Mouse (Mus musculus): Measurements from ENCODE around the gene Sptbn2. TPM values are rescaled to one million over a fixed set of nuclear protein-coding genes. Genes with fewer than 3 reads are reported as not detected.
"Not testable (repeated sequence)": the region's sequence is repeated elsewhere in the genome, so short reads cannot be mapped to it uniquely, and the experiment has no call there.

Gene Sptbn2
- total RNA-seq, 2 experiments from 2014 or later, result 0.96 to 1.1 TPM

DNA sequence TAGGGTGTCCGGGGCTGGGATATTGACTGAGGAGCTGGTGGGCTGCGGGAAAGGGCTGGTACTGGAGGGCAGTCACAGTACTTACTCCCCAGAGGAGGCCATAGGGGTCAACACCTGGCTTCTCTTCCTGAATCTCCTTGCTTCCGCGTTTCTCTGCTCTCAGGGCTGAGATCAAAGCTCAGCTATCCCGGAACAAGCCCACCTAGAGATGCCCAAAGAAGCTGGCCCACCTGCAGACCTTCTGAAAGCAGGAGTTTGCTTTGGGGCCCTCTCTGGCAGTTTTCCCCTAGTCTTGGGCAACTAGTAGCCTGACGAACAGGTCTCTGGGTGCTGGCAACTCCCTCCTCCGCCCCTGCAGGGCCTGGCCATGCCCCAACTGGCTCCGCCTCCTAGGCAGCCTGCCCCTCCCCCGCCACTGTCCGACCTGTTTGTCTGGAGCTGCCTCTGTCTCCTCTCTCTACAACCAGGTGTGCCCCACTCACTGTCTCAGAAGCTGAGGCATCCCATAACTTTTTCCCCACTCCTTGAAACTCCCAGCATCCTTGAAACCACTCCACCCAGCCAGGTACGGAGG is 9.8 kb downstream of the Sptbn2 start:
- DNase-seq, result no peak

DNA sequence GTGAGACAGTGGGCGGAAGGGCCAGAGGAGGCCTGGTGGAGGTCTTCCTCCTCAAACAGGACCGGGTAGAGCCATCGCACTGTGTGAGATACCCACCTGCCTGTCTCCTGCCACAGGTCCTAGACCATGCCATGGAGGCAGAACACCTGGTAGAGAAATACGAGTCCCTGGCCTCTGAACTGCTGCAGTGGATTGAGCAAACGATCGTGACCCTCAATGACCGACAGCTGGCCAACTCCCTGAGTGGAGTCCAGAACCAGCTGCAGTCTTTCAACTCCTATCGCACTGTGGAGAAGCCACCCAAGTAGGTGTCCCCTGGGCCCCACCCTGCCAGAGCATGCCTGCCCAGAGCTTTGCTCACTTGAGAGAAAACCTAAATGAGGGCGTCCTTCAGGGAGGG is 18.2 kb downstream of the Sptbn2 start:
- DNase-seq, result no peak

DNA sequence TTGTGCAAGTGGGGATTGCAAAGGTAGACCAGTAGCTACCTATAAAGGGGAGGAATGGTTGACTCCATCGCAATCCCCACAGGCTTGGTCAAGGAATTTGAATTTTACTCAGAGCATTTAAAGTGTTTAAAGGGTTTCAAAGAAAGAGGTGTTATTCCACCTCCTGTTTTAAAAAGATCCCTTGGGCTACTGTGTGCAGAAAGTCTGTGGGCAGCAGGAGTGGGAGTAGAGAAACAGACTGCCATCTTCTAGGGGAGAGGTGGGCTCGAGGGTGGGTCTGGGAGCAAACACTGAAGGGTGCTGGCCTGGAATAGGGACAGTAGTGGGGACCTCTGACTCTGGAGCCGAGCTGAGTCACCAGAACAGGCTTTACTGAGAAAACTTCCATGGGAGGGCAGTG is 22.1 kb downstream of the Sptbn2 start:
- no peak for DNase-seq

DNA sequence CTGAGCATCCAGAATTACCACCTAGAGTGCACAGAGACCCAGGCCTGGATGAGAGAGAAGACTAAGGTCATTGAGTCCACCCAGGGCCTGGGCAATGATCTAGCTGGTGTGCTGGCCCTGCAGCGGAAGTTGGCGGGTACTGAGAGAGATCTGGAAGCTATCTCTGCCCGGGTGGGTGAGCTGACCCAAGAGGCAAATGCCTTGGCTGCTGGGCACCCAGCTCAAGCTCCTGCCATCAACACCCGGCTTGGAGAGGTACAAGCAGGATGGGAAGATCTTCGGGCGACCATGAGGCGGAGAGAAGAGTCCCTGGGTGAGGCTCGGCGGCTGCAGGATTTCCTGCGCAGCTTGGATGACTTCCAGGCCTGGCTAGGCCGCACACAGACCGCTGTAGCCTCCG is 26.9 kb downstream of the Sptbn2 start:
- no peak for DNase-seq

DNA sequence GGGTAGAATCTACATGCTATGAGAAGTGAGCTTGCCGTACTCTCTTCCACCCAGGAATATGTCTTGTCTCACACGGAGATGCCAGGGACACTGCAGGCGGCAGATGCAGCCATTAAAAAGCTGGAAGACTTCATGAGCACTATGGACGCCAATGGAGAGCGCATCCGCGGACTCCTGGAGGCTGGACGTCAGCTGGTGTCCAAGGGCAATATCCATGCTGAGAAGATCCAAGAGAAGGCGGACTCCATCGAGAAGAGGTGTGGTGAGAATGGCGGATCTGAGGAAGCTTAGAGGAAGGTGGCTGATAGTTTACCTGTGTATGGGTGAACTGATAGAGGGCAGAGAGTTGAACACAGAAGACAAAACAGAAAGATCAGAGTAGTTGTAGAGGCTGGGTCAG is 28.1 kb downstream of the Sptbn2 start:
- no peak for DNase-seq

DNA sequence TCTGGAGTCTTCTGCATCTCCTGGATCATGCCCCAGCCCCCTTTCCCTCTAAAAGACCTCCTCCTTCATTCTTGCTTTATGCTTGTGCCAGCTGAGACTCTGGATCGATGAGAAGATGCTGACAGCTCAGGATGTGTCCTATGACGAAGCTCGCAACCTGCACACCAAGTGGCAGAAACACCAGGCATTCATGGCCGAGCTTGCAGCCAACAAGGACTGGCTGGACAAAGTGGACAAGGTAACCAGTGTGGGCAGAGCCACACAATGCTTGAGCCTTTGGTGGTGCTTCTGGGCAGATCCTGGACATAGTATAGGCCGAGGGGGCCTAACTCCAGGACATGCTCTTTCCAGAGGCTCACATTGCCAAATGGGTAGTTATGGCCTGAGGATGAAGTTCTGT is 28.8 kb downstream of the Sptbn2 start:
- DNase-seq, result no peak

DNA sequence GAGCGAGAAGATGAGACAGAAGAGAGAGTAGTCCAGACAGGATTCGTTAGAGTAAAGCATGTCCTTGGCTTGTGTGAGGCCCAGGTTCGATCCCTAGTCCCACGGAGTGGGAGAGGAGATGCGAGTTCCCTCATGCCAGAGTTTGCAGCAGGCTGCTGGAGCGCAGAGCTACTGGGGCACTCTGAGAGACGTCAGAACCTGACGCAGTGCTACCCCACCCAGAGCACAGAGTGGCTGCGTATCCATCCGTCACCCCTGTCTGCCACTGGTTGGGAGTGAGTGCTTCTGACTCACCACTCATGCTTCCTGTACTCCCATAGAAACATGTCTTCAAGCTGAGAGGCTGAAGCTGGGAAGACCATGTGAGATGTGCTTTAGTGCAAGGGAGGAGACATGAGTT is 30.5 kb downstream of the Sptbn2 start:
- DNase-seq, result no peak

DNA sequence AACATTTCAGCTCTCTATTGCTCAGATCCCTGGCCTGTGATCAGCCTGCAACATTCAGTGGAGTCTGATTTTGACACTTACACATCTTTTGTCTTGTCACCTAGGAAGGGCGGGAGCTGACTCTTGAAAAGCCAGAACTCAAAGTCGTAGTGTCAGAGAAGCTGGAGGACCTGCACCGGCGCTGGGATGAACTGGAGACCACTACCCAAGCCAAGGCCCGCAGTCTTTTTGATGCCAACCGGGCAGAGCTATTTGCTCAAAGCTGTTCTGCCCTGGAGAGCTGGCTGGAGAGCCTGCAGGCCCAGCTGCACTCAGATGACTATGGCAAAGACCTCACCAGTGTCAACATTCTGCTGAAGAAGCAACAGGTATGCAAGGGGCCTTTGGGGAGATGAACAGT is 31.3 kb downstream of the Sptbn2 start:
- no peak for DNase-seq

DNA sequence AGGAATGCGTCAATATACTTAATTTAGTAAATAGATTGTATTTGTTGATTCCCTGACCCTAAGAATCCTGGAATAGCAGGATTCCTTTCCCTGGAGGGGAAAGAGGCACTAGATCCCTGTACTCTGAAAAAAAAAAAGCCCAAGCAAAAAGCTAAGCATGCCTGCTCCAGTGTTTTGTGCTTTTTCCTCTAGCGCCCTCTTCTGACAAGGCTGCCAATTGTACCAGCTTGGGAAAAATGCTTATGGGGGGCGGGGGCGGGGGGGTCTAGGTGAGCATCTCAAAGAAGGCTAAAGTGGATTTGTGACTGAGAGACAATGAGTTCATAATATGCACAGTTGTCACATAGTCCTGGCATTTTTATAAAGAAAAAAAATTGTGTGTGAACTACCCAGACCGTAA is 32.6 kb downstream of the Sptbn2 start:
- DNase-seq, result no peak

DNA sequence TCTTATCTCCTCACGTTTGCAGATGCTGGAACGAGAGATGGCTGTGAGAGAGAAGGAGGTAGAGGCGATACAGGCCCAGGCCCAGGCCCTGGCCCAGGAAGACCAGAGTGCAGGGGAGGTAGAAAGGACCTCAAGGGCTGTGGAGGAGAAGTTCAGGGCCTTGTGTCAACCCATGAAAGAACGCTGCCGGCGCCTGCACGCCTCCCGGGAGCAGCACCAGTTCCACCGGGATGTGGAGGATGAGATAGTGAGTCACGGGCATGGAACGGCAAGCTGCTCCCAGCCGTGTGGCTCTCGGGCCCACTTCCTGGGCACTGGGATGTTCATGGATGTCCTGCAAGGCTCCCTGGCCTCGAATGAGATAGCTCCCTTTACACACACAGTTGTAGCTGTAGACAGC is 33.1 kb downstream of the Sptbn2 start:
- DNase-seq, result no peak

DNA sequence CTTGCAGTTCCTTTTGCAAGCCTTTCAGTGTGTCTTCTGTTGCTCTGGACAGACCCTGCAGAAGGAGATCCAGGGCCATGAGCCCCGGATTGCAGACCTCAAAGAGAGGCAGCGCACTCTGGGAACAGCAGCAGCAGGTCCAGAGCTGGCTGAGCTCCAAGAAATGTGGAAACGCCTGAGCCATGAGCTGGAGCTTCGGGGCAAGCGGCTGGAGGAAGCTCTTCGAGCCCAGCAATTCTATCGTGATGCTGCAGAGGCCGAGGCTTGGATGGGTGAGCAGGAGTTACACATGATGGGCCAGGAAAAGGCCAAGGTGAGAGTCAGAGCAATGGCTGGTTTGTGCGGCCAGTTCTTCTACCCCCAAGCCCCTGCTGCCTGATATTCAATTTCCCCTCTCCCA is 34.1 kb downstream of the Sptbn2 start:
- DNase-seq, result peak; percentile 45

DNA sequence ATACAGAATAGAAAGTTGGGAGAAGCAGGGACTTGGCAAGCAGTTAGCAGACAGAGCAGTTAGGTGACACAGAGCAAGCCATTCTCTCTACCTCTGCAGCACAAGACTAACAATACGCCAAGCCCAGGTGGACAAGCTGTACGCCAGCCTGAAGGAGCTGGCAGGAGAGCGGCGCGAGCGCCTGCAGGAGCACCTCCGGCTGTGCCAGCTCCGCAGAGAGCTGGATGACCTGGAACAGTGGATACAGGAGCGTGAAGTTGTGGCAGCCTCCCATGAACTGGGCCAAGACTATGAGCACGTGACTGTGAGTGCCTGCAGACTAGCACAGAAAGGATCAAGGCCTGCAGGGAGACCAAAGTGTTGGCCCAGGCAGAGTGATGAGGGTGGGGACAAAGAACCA is 34.7 kb downstream of the Sptbn2 start:
- DNase-seq, result no peak

DNA sequence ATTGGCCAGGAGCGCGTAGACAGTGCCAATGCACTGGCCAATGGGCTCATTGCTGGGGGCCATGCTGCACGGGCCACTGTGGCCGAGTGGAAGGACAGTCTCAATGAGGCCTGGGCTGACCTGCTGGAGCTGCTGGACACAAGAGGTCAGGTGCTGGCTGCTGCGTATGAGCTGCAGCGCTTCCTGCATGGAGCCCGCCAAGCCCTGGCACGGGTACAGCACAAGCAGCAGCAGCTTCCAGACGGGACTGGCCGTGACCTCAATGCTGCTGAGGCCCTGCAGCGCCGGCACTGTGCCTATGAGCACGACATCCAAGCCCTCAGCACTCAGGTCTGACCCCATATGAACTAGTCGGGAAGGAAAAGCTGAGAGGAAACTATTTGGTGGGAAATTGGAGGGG is 35.6 kb downstream of the Sptbn2 start:
- DNase-seq, result peak; percentile 64

DNA sequence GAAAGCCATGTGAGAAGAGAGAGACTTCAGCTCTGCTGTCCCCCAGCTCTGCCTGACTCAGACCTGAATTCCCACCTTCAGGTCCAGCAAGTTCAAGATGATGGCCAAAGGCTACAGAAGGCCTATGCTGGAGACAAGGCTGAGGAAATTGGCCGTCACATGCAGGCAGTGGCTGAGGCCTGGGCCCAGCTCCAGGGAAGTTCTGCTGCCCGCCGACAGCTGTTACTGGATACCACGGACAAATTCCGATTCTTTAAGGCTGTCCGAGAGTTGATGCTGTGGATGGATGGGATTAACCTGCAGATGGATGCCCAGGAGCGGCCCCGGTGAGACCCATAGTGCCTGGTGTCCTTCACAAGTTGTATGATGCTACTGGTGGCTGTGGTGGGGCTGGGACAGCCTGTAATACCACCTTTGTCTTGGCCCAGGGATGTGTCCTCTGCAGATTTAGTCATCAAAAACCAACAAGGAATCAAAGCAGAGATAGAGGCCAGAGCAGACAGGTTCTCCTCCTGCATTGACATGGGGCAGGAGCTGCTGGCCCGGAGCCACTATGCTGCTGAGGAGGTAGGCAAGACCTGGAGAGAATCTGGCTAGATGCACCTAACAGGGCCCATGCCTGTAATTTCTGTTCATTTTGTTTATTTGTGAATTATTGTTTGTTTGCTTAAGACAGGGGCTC is 36.8 kb downstream of the Sptbn2 start:
- peak; percentile 37 for DNase-seq

DNA sequence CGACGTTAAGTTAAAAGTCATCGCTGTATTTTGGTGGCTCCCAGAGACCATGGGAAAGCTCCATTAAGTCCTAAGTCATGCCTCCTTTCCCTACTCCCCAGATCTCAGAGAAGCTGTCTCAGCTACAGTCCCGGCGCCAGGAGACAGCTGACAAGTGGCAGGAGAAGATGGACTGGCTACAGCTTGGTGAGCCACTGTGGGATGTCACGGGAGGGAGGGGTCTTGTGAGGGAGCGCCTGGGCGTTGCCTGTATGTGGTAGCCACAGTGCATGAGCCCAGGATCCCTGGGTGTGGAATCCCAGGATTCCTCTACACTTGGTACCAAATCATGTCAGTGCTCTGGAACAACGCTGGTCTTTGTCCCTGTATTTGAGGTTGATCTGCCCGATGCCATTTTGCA is 37.5 kb downstream of the Sptbn2 start:
- DNase-seq, result no peak

DNA sequence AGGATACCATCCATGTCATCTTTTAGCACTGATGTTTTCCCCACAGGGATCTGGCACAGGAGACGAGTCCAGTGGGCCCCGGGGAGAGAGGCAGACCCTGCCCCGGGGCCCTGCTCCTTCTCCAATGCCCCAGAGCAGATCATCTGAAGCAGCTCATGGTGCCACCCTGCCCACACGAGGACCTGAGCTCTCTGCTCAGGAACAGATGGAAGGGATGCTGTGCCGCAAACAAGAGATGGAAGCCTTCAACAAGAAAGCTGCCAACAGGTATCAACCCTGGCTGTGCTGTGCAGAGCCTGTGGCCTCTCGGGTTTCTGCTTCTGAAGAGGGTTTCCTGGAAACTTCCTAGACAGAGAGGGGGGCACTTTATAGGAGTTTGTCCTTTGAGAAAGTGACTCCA is 39.0 kb downstream of the Sptbn2 start:
- DNase-seq, result no peak

DNA sequence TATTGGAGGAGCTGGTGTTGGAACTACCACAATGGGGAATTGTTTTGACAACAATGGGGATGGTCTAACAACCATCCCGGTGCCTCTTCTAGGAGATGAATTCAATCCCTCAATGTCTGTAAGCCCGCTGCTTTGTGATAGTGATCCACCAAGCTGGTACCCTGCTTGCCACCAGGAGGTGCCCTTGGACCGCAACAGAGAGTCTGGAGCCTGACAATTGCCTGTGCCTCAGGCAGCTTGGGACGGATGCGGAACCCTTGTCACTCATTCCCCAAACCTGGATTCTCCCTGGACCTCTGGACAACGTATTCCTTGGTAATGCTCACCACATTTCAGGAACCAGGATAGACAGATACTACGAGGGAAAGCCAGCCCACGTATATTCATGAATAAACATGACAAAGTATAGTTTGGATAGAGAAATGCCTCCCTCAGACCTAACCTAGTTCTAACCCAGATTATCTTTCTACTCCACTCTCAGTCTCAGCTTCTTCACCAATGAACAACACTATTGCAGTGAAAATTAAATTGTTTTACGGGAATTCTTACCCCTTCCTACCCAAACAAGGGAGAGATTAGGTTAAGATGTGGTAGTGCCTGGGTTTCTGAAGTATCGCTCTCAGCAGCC is 44.7 kb downstream of the Sptbn2 start:
- DNase-seq, result peak; percentile 88

DNA sequence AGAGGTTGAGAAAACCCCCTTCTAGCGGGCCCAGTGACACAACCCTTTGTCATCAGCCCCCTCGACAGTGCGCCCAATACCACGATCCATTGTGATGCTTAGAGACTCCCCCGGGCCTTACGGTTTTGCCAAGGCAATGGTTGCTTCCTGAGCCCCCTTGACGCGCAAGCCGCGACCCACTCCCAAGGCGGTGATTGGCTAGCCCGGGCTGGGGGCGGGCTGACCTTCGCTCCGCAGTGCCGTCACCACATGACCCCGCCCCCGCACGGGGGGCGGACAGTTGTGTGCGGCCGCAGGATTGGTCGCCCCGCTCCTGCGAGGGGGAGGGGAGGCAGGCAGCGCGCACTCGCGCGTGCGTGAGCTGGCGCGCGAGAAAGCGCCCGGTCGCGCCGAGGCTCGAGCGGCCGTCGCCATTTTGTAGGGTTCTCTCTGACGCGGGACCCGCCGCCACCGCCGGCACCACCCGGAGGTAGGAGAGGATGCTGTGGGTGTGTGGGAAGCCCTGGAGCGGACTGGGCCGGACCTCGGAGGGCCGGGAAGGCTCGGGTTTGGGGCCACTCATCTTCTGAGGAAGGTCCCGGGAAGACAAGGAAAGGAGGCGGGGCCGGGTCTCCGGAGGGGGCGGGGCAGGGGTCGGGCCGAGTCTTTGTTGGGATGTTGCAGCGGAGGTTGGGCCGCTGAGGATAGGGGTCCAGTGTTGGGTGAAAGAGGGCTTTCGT is 45.4 kb downstream of the Sptbn2 start, which contains the start of gene Rbm4b:
Rbm4b (plus strand) TSS at position 305 of the 719 bp plus-strand sequence.
- DNase-seq, result peak; percentile 96

DNA sequence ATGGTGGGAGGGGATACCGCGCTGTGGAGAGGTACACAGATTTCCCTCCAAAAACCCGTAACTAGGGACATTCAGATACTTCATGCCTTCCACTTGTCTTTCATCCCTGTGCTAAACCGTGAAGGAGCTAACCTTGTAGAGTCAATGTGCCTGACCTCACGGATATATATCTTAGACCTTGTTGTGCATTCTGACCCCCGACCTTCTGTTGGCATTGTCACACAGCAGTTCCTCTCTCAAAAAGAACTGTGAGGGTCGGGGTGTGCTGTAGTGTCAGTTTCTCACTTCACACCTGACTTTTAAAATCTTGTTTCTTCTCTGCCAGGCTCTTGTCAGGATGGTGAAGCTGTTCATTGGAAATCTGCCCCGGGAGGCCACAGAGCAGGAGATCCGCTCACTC is 46.0 kb downstream of the Sptbn2 start:
- no peak for DNase-seq

DNA sequence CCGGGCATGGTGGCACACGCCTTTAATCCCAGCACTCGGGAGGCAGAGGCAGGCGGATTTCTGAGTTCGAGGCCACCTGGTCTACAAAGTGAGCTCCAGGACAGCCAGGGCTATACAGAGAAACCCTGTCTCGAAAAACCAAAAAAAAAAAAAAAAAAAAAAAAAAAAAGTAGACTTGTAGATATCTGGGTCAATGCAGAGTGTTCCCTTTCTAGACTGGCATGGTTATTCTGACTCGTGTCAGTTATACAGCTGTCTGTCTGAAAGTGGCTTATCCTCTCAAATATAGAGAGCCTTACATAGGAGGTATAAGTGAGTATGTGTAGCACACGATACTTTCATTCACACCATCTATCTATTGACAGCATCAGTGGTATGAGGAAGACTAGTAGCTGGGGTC is 49.6 kb downstream of the Sptbn2 start:
- not testable (repeated sequence) for DNase-seq

DNA sequence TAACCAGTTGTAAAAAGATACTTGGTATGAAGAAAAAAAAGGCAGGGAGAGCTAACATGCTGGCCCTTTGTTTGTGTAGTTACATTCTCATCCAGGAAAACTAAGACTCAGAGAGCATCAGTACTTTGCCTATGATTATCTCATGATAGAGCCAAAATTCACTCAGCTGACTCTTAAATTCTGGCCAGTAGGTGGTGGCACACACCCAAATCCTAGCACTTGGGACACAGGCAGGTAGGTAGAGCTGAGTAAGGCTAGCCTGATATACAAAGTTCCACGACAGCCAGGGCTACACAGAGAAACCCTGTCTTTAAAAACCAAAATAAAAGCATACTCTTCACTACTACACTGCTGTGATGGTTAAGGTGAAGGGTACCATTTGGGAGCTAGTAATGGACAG is 51.9 kb downstream of the Sptbn2 start:
- no peak for DNase-seq

DNA sequence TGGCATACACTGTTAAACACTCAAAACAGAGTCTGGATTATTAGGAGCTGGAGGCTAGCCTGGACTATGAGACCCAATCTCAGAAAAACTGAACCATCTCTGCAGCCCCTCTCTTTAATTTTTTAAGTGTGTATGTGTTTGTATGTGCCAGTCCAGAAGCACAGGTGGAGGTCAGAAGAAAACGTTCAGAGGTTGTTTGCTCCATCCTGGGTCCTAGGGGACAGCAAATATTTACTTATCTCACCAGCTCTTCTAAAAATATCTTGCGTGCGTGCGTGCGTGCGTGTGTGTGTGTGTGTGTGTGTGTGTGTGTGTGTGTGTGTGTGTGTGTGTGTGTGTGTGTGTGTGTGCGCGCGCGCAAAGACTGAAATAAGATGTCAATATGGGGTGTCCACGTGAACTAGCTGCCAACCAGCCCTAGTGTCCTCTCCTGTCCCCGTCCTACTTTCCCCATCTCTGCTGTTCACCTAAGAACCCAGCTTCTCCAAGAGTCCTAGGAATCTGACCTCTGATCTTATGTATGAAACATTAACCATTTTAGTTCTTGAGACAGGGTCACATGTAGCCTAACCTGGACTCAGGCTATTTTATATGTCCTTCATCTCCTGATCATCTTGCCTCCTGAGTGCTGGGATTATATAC is 56.7 kb downstream of the Sptbn2 start:
- no peak for DNase-seq

DNA sequence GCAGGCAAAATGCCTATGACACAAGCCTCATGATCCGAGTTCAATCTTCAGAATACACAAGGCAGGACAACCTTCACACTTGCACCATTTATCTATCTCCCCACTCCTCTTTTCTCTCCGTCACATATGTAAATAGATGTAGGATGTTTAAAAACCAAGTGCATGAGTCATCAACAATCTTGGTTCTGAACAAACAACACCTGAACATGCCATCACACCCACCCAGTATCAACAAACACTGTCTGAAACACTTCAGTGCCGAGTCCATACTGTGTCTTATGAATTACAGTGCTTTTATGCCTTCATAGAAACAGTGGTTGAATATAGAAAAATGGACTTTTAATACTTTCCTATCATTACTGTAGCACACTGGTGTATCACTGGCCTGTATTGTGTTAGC is 61.8 kb downstream of the Sptbn2 start:
- DNase-seq, result no peak

Measured in gastrocnemius, postnatal 10 days (tissue).